Mouse (Mus musculus) duodenum, adult 2 months (tissue): ENCODE results near the gene Kif22. TPM values are rescaled to one million over a fixed set of nuclear protein-coding genes. Genes with fewer than 3 reads are reported as not detected.

Source experiments
- polyA plus RNA-seq: library from polyadenylated mRNA; depleted of rRNA; stranded (reverse); fragments of >200 nt; gene quantifications from 2 replicates; pipeline ENCODE4 v1.2.3, GENCODE M21; 2012; ENCODE audit warnings: low replicate concordance; rRNA removed

Kif22 gene
- 3.9 and 4.4 TPM in 2 replicates for polyA plus RNA-seq

GRCm38 (mm10) chr7:127041851-127042672, at the start of gene Kif22:
Kif22 (minus strand) TSS chr7:127042471.

GRCm38 (mm10) chr7:127091114-127091896, 49.0 kb upstream of the Kif22 start, which contains the start of gene AI467606:
AI467606 (plus strand) TSS chr7:127091359.

GRCm38 (mm10) chr7:127087278-127088010, 45.2 kb upstream of the Kif22 start, which contains the start of gene Zg16:
Zg16 (minus strand) TSS chr7:127087328.

GRCm38 (mm10) chr7:127026984-127027726, 15.1 kb downstream of the Kif22 start, which contains the start of gene Maz:
Maz (minus strand) TSS chr7:127027037.

GRCm38 (mm10) chr7:127020901-127021562, 21.2 kb downstream of the Kif22 start, which contains the start of the genes Gm42742 and Prrt2:
Gm42742 (minus strand) TSS chr7:127021097.
Prrt2 (minus strand) TSS chr7:127021211.

GRCm38 (mm10) chr7:127016971-127017949, 25.0 kb downstream of the Kif22 start, which contains the start of gene Pagr1a:
Pagr1a (minus strand) TSS chr7:127017352.

GRCm38 (mm10) chr7:127016481-127016485, 26.0 kb downstream of the Kif22 start, which contains the start of gene Pagr1b:
Pagr1b (minus strand) TSS chr7:127016484.

GRCm38 (mm10) chr7:127014320-127014719, 28.0 kb downstream of the Kif22 start, which contains the start of gene Mvp:
Mvp (minus strand) TSS chr7:127014621.

Other genes starting within 250 kb of the Kif22 start
- gene Ppp4c, start 250.0 kb downstream of the Kif22 start, polyA plus RNA-seq: 89.9 and 160 TPM in 2 replicates
- gene Fam57b, start 244.8 kb downstream of the Kif22 start, polyA plus RNA-seq: 5.2 TPM in 2 replicates
- gene 4930451I11Rik, start 210.8 kb downstream of the Kif22 start, polyA plus RNA-seq: not detected in 2 replicates
- 0.76 TPM in 1 of 2 replicates, not detected in the other for gene Doc2a, start 195.1 kb downstream of the Kif22 start, polyA plus RNA-seq
- gene Hirip3, start 180.5 kb downstream of the Kif22 start, polyA plus RNA-seq: 2.7 and 5.0 TPM in 2 replicates
- 44.3 and 46.4 TPM in 2 replicates for gene Ino80e, start 180.1 kb downstream of the Kif22 start, polyA plus RNA-seq
- 70.4 and 83.1 TPM in 2 replicates for gene Taok2, start 157.8 kb downstream of the Kif22 start, polyA plus RNA-seq
- gene Tmem219, start 119.6 kb downstream of the Kif22 start, polyA plus RNA-seq: 203 and 206 TPM in 2 replicates
- gene Kctd13, start 113.6 kb downstream of the Kif22 start, polyA plus RNA-seq: 13.9 and 20.5 TPM in 2 replicates
- 0.30 and 0.55 TPM in 2 replicates for gene Asphd1, start 92.9 kb downstream of the Kif22 start, polyA plus RNA-seq
- 1.6 and 2.2 TPM in 2 replicates for gene Sez6l2, start 91.9 kb downstream of the Kif22 start, polyA plus RNA-seq
- gene Cdipt, start 66.6 kb downstream of the Kif22 start, polyA plus RNA-seq: 215 and 466 TPM in 2 replicates
- 0.09 and 0.42 TPM in 2 replicates for gene Cdiptos, start 66.4 kb downstream of the Kif22 start, polyA plus RNA-seq
- gene Mvp, start 27.9 kb downstream of the Kif22 start, polyA plus RNA-seq: 193 and 250 TPM in 2 replicates
- 2.4 TPM in 1 of 2 replicates, not detected in the other for gene Pagr1b, start 26.0 kb downstream of the Kif22 start, polyA plus RNA-seq
- gene Pagr1a, start 25.1 kb downstream of the Kif22 start, polyA plus RNA-seq: 1.5 TPM in 1 of 2 replicates, not detected in the other
- 19.5 and 23.9 TPM in 2 replicates for gene Gm42742, start 21.4 kb downstream of the Kif22 start, polyA plus RNA-seq
- gene Prrt2, start 21.3 kb downstream of the Kif22 start, polyA plus RNA-seq: 4.2 and 5.7 TPM in 2 replicates
- gene Maz, start 15.4 kb downstream of the Kif22 start, polyA plus RNA-seq: 288 and 667 TPM in 2 replicates
- 1,613 and 5,119 TPM in 2 replicates for gene Zg16, start 44.9 kb upstream of the Kif22 start, polyA plus RNA-seq
- gene AI467606, start 48.9 kb upstream of the Kif22 start, polyA plus RNA-seq: 24.0 and 31.4 TPM in 2 replicates
- gene Qprt, start 79.8 kb upstream of the Kif22 start, polyA plus RNA-seq: 0.43 and 0.95 TPM in 2 replicates
- gene Spn, start 95.4 kb upstream of the Kif22 start, polyA plus RNA-seq: 2.0 and 2.7 TPM in 2 replicates
- 10.0 and 13.1 TPM in 2 replicates for gene Cd2bp2, start 153.6 kb upstream of the Kif22 start, polyA plus RNA-seq
- gene Tbc1d10b, start 166.0 kb upstream of the Kif22 start, polyA plus RNA-seq: 29.8 and 44.7 TPM in 2 replicates
- 0.38 TPM in 1 of 2 replicates, not detected in the other for gene Mylpf, start 166.4 kb upstream of the Kif22 start, polyA plus RNA-seq
- 6.9 and 8.4 TPM in 2 replicates for gene Zfp553, start 190.6 kb upstream of the Kif22 start, polyA plus RNA-seq
- gene Sept1, start 190.7 kb upstream of the Kif22 start, polyA plus RNA-seq: 14.1 and 28.9 TPM in 2 replicates
- 76.9 and 173 TPM in 2 replicates for gene Zfp771, start 201.8 kb upstream of the Kif22 start, polyA plus RNA-seq
- gene Dctpp1, start 218.2 kb upstream of the Kif22 start, polyA plus RNA-seq: 74.2 and 77.1 TPM in 2 replicates
- gene Sephs2, start 231.6 kb upstream of the Kif22 start, polyA plus RNA-seq: 49.0 and 105 TPM in 2 replicates